Mouse (Mus musculus) right cerebral cortex, adult 2 months (tissue): ENCODE measurements at regions not wholly inside any gene's neighbourhood (a gene's known extent, or its start where the extent isn't known, plus 50 kb on each side); places are given as distances from the start of the nearest gene placed in this dataset.
"Not testable (repeated sequence)": the region's sequence is repeated elsewhere in the genome, so short reads cannot be mapped to it uniquely, and the experiment has no call there.

Experiments
- DNase-seq, 2 experiments: peaks; one replicate each; pipeline ENCODE4 v3.0.0; 2021 to 2022; ENCODE audit warnings: low spot score in 2 of 2

DNA sequence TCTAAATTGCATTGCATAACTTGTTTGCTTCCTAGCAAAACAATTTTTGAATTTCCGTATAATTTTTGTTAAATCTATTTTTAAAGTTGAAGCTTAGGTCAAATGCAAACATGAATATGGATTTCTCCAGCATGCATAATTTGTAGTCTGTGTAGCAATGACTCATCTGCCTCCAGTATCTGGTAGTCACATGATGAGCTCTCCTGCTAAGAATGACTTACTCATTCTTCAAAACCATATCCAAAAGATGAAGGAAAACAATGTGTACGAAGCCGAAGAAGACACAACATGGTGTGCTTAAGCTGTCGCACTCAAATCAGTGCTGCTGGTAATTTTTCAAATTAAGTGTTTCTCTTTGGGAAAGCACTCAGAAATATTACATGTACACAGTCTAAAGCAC, 1453.2 kb upstream of the Gje1 start:
- no peak for DNase-seq

DNA sequence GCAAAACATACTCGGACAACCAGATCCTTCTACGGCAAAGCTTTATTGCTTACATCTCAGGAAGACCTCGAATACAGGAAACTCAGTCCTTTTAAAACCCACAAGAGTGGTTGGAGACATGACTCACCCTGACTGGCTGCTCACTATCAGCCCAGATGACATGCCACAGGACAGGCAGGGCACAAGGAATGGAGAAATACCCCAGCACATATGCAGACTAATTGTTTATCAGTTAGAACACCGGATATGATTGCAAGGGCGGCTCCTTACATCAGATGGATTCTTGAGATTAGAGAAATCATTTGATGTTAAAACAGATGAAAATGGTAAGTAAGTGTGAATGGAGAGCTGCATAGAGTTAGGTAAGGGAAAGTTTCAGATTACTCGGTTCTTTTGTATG, 1441.5 kb upstream of the Gje1 start:
- not testable (repeated sequence) for DNase-seq

DNA sequence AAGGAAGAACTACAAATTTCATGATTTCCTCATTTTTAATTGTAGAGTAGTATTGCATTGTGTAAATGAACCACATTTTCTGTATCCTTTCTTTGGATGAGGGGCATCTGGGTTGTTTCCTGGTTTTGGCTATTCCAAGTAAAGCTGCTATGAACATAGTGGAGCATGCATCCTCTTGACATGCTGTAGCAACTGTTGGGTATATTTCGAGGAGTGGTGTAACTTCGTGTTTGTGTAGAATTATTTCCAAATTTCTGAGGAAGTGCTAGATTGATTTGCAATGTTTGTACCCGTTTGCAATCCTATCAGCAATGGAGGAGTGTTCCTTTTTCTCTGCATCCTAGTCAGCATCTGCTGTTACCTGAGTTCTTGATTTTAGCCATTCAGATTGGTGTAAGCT, 1440.4 kb upstream of the Gje1 start:
- no peak for DNase-seq

DNA sequence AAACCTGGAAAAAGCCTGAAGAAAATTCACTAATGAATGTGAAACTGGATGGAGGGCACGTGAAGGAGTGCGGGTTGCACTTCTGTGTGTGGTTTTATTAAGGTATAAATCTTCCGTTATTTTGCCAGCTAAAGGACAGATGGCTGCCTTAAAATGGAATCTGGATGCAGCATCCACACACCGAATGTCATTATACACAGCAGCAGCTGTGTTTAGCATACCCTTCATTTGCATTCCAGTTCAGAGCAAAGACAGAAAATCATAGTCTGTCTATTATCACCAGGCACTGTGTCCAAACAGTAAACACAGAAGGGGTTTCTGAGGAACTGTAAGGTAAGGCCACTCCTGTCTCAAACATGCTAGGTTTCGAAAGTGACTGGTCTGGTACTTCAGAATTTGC, 1438.9 kb upstream of the Gje1 start:
- DNase-seq = peak; percentile 13 to 31

DNA sequence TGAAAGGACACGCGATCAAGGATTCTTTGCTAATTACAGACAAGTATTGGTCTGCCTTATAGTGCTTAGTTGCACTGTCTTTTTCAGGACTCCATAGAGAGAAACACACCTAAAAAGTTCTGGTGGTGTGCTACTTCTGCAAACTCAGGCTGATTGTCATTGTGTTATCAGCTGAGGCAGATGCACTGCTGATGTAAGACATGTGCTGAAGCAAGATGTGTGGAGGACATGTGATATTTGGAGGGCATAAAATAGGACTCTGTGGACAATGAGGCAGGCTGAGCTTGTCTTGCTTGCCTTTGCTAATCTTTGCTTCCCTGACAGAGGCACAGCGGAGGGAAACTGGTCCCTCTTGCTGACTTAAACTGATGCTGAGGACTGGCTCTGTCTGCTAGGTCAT, 1431.0 kb upstream of the Gje1 start:
- DNase-seq = no peak

DNA sequence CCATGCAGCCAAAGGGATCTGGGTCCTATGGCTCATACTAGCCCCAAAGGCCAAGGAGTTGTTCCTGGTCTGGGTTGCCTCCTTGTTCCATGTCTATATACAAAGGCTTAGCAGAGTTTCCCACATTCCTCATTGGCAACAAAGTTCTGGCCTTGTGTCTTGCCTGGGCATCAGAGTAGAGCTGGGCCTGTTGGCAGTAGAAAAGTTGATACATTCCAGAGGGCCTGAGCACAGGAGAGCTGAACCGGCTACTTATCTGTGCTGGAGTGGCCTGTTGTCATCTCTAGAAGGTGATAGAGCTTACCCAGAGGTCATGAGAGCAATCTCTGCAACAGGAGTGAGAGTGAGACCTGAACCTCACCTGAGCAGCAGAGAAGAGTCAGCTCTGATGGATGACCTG, 1427.4 kb upstream of the Gje1 start:
- DNase-seq = no peak

DNA sequence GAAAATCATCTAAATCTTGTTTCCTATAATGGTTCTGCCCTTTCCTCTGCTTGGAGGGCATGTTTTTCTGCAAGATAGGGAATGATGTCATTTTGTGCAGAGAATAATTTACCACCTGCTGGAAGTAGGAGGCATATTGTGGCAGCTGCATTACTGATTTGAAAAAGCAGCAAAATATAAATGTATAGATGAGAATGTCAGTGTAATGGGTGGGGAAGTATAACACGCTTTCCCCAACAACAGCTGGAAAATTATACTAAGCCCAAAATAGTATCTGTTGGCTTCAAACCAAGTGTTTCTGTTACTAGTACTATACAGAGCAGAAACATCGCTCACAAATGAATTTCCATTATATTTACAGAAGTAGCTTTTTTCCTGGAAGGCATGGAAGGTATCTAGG, 1405.9 kb upstream of the Gje1 start:
- no peak for DNase-seq

DNA sequence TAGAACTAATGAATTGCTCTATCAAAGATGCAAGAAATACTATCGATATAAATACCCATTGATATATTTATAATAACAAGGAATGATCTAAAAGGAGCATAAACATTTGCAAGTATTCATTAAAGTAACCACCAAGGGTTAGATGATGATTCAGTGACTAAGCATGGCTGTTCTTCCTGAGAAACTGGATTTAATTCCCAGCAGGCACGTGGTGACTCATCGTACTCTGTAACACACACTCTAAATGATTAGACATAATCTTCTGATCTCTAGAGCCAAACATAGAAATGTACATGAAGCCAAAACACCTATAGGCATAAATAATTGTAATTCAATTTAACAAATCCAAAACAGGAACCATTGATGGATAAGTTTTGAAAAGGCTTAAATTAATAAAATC, 1370.2 kb upstream of the Gje1 start:
- no peak for DNase-seq

DNA sequence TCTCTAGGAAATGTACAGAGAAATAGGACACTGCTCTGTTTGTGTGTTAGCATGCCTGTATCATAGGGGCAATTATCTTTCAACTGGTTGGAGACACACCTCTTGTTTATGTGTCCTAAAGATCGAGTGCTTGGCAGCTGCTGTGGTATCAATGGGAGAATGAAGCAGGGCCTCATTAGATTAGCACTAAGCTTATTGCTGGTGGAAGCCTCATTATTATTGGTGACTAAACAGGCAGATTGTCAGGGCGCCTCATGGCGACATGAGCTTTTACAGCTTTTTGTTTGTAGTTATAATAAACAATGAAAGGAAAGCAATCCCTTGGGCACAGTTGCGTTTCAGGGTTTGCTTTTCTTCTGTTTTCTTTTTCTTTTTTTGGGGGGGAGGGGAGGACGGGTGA, 1335.0 kb upstream of the Gje1 start:
- DNase-seq = no peak

DNA sequence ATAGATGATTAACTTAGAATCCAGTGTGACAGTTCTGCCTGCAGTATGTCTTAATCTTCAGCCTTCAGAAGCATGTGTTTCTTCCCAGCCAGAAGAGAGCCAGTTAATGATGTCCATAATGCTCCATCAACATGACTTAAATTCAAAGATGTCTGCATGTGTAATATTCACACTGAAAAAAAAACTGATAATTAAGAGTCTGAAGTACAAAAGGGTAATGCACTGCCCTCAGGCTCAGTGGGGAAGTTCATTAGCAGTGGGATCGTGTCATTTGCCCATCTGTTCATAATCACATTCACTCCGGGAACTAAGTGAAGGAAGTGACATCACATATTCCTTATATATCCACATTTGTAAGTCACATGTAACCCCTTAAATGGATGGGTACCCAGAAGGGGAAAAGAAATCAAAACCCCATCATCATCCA, 1334.5 kb upstream of the Gje1 start:
- DNase-seq = no peak

DNA sequence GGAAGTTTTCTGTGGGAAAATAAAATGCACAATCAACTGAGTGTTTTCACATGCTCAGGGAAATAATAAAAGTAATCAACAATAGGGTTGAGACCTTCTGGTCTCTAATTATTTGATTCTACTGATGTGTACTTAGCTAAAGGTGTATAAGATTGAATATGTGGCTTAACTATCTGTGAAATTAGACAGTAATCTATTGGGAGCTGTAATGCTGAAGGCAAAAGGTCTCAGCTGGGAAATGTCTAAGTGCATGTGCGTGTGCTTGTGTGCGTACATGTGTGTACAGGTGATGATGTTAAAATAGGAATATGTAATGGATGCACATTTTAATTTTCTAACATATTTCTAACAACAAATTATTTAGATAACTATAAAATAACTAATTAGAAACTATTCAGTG, 1318.2 kb upstream of the Gje1 start:
- no peak for DNase-seq

DNA sequence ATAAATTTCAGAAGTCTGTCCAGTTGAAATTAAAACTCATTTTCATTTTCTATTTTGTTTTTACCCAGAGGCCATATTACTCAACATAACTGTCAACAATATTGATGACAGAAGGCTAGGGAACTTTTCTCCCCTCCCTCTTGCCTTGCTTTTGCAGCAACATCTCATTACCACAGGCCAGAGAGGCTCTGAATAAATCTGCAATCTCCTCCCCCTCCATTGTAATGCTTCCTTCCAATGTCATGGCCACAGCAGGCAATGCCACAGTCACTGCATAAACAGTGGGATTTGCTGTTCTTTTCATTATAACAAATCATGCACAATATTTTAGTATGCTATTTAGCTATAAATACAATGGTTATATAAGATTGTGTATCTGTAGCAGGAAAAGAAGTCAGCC, 1315.1 kb upstream of the Gje1 start:
- DNase-seq = no peak

DNA sequence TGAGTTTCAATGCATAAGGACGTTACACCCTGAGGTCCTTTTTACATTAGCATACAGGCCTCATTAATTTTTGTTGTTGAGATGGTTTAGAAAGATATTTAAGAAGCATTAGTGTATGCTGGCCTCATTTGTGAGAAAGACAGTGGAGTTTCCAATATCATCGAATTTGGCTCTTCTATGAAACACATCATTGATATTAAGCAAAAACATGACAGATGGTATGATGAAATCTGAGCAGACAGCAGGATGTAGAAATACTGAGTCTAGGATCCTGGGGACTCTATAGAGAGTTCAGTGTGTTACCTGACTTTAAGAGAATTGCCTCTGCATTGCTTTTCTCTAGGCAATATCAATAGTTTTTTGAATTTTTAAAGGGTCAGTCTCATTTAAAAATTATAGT, 1312.8 kb upstream of the Gje1 start:
- no peak for DNase-seq

DNA sequence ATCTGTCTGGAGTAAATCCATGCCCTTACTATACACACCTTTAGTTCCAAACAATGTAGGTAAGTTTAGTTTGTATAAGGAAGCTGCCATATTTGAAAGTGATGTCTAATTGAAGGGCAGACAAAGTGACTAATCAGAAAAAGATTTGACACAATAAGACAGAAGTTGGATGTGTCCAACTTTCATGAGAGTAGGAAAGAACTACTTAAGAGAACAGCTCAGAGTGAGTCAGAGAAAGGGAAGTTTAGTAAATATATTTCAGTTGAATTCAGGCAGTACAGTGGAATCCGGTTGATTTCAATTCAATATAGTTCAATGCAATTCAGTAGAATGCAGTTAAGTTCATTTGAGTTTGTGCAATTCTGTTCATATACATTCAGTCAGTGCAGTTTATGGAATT, 1296.8 kb upstream of the Gje1 start:
- no peak for DNase-seq

DNA sequence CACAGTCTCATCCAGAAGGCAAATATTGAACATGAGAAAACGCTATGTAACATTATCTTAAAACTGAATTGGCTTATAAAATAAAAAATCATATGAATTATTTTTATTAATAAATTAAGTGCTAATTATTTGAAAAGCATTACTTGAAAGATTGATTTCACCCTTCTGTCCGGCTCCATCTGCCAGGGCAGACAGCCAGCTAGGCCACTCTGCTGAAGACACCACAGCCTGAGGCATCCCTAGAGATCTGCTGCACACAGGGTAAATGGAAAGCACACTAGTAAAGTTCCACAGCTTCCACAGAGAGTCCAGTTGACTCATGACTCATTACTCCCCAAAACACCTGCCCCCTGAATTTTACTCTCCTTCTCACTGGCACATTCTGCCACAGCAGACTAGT, 1283.2 kb upstream of the Gje1 start:
- DNase-seq = no peak

DNA sequence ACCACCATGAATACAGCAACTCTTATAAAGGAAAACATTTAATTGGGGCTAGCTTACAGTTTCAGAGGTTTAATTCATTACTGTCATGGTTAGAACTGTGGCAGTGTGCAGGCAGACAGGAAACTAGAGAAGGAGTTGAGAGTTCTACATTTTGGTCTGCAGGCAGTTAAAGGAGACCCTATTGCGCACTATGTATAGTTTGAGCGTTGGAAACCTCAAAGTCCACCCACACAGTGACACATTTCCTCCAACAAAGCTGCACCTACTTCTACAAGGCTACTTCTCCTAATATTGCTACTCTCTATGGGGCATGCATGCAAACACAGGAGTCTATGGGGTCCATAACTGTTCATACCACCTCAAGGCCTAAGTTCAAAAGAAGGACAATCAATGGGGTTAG, 1275.3 kb upstream of the Gje1 start:
- DNase-seq = no peak
